Mouse (Mus musculus): ENCODE data around the gene Atxn1. TPM values are rescaled to one million over a fixed set of nuclear protein-coding genes. Genes with fewer than 3 reads are reported as not detected.

Gene Atxn1
- total and polyA plus RNA-seq, 3 experiments = 7.5 to 30.1 (median 27.3) TPM

DNA sequence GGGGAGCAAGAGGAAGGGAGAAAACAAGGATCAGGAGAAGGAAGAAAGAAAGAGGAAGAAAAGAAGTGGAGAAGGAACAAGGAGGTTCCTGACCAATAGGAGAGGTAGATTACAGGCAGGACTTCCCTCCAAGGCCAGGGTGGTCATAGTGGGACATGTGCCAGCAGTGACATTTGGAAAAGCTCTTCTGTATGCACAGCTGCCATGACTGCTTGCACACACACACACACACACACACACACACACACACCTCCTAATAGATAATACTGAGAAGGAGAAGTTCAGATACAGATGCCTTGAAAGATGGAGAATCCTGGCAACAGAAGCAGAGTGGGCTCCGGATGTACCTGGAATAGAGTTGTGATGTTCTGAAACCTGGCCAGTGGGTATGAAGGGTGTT is 189.3 kb downstream of the Atxn1 start:
- intact Hi-C loops (cut with DNase I) = no loop called here
- H3K9ac ChIP-seq (ENCODE audit: low read depth, low read length) = no peak overlapping the region

DNA sequence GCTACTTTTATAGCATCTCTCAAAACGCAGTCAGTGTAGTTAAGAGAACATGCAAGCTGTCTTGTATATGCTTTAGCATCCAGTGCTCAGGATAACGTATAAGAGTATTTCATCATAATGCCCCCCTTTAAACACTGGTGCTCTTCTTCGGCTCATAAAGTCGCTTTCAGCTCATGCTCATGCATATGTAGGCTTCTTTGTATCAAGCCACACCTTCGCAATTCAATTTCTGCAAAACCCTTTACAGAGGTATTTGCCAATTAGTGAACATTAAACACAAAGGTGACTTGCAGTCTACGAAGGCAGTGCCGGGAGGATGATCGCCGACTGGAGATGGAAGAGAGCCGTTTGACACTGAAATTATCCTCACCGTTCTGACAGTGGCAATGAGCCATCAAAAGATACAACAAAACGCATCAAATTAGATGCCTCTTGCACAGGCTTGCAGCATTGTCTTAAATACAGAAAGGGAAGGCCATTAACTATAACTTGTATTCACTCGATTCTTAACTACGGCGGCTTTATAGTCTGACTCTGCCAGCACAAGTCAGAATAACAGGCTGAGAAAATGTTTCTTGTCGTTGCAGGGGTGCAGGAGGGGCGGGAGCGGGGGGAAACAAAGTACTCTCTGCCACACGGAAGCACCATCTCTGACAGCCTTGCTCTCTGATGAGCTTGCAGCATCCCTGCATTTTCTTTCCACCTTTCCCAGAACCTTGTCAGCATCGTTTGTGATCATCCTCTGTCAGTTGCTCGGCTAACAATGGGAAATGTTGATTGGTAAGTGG is 191.2 kb downstream of the Atxn1 start:
- no peak for DNase-seq
- no peak for TF ChIP-seq EP300 (IDR thresholded peaks at IDR 0.05; ENCODE audit: insufficient read depth, low read depth, low read length)
- no peak for TF ChIP-seq CTCF (IDR thresholded peaks at IDR 0.05)
- TF ChIP-seq POLR2A (IDR thresholded peaks at IDR 0.05; ENCODE audit: insufficient read depth, low read depth, low read length) = no peak
- H3K4me3 ChIP-seq = no peak overlapping the region
- no peaks in the 10 kb centered on the region for H3K36me3 ChIP-seq (ENCODE audit: control insufficient read depth, insufficient read depth, low read length)
- no peaks in the 10 kb centered on the region for H3K4me1 ChIP-seq (ENCODE audit: control insufficient read depth, insufficient read depth, low read length)
- H3K27ac ChIP-seq = no peak overlapping the region
- H3K27me3 ChIP-seq (ENCODE audit: control insufficient read depth, insufficient read depth, low read length) = no peaks in the 10 kb centered on the region
- H3K9ac ChIP-seq (ENCODE audit: low read depth, low read length) = no peak overlapping the region
- no peaks in the 10 kb centered on the region for H3K79me2 ChIP-seq (replicated peaks; ENCODE audit: control insufficient read depth, insufficient read depth, low read length)
- 88% methylated on average over 21 of the region's 21 CpGs for WGBS
- intact Hi-C loops (cut with DNase I) = no loop called here

More for the DNA sequence above, 189.3 kb downstream of the Atxn1 start:
- no peaks in the 10 kb centered on the region for H3K4me1 ChIP-seq (ENCODE audit: control insufficient read depth, insufficient read depth, low read length)
- H3K27me3 ChIP-seq (ENCODE audit: control insufficient read depth, insufficient read depth, low read length) = no peaks in the 10 kb centered on the region
- H3K79me2 ChIP-seq (replicated peaks; ENCODE audit: control insufficient read depth, insufficient read depth, low read length) = no peaks in the 10 kb centered on the region
- no peak for DNase-seq
- no peak overlapping the region for H3K27ac ChIP-seq
- WGBS = 57% methylated on average over 1 of the region's 1 CpGs
- TF ChIP-seq POLR2A (IDR thresholded peaks at IDR 0.05; ENCODE audit: insufficient read depth, low read depth, low read length) (no peak), CTCF (IDR thresholded peaks at IDR 0.05) (no peak), EP300 (IDR thresholded peaks at IDR 0.05; ENCODE audit: insufficient read depth, low read depth, low read length) (no peak)
- H3K36me3 ChIP-seq (ENCODE audit: control insufficient read depth, insufficient read depth, low read length) = no peaks in the 10 kb centered on the region
- no peak overlapping the region for H3K4me3 ChIP-seq

DNA sequence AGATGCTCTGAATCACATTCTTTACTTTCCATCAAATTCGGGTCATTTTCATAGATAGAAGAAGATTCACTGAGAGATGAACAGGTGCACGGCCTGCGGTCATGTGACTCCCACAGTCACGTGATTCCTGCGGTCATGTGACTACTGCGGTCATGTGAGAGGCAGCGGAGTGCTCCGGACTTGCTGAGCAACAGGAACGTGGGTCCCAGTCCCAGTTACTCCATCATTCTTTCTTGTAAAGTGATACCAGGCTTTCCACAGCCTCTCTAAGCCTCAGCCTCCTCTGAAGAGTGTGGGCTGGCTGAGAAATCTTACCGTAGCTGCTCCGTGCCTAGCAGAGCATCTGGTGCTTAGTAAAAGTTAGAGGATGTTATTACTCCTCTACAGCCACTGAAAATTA is 195.1 kb downstream of the Atxn1 start:
- no peak overlapping the region for H3K4me3 ChIP-seq
- WGBS = 94% methylated on average over 11 of the region's 11 CpGs
- no peak for DNase-seq
- H3K27me3 ChIP-seq (ENCODE audit: control insufficient read depth, insufficient read depth, low read length) = no peaks in the 10 kb centered on the region
- intact Hi-C loops (cut with DNase I) = no loop called here
- no peak overlapping the region for H3K27ac ChIP-seq
- H3K79me2 ChIP-seq (replicated peaks; ENCODE audit: control insufficient read depth, insufficient read depth, low read length) = no peaks in the 10 kb centered on the region
- TF ChIP-seq POLR2A (IDR thresholded peaks at IDR 0.05; ENCODE audit: insufficient read depth, low read depth, low read length) (no peak), CTCF (IDR thresholded peaks at IDR 0.05) (no peak), EP300 (IDR thresholded peaks at IDR 0.05; ENCODE audit: insufficient read depth, low read depth, low read length) (no peak)
- H3K4me1 ChIP-seq (ENCODE audit: control insufficient read depth, insufficient read depth, low read length) = no peaks in the 10 kb centered on the region
- H3K9ac ChIP-seq (ENCODE audit: low read depth, low read length) = no peak overlapping the region
- no peaks in the 10 kb centered on the region for H3K36me3 ChIP-seq (ENCODE audit: control insufficient read depth, insufficient read depth, low read length)

DNA sequence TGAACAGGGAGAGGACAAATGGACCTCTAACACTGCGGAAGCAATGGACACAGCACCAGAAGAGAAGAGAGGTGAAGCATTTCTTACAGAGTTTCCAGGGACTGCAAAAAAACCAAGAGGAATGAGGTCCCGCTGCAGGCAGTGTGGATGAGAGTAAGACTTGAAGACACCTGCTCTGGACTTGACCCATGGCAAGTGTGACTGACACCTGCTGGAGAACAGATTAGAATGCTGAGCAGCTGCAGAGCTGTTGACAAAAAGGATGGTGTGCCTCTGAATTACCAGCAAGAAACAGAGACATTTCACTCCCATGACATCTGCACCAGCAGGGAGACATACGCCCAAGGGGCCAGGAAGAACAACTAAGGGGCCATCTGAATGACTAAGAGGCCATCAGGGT is 196.6 kb downstream of the Atxn1 start:
- Histone ChIP-seq H3K4me1 (ENCODE audit: control insufficient read depth, insufficient read depth, low read length) (no peaks in the 10 kb centered on the region), H3K27ac (no peak overlapping the region), H3K4me3 (no peak overlapping the region), H3K36me3 (ENCODE audit: control insufficient read depth, insufficient read depth, low read length) (no peaks in the 10 kb centered on the region), H3K9ac (ENCODE audit: low read depth, low read length) (no peak overlapping the region), H3K27me3 (ENCODE audit: control insufficient read depth, insufficient read depth, low read length) (no peaks in the 10 kb centered on the region), H3K79me2 (replicated peaks; ENCODE audit: control insufficient read depth, insufficient read depth, low read length) (no peaks in the 10 kb centered on the region)
- intact Hi-C loops (cut with DNase I) = no loop called here
- TF ChIP-seq POLR2A (IDR thresholded peaks at IDR 0.05; ENCODE audit: insufficient read depth, low read depth, low read length) (no peak), CTCF (IDR thresholded peaks at IDR 0.05) (no peak), EP300 (IDR thresholded peaks at IDR 0.05; ENCODE audit: insufficient read depth, low read depth, low read length) (no peak)
- no peak for DNase-seq
- 97% methylated on average over 3 of the region's 3 CpGs for WGBS

DNA sequence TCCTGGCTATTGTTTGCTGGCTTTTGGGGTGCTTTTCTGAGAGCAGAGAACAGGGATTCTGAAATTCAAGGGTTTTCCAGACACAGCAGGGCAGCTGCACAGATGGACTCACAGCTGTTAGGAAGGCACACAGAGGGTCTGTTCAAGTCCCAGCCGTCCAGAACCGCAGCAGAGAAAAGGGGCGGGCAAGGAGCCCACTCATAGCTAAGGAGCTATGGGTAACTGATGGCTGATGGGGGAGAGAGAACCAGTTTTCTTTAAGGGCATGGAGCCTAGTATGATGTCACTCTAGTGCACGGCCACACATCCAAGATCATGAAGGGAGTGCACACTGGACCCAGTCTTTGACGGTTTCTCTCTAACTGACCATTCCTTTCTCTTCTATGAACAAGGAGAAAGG is 200.5 kb downstream of the Atxn1 start:
- Histone ChIP-seq H3K79me2 (replicated peaks; ENCODE audit: control insufficient read depth, insufficient read depth, low read length) (no peaks in the 10 kb centered on the region), H3K4me3 (no peak overlapping the region), H3K4me1 (ENCODE audit: control insufficient read depth, insufficient read depth, low read length) (peaks cover 1% of the 10 kb centered on the region; the same call in 1 of the 2 replicates), H3K27me3 (ENCODE audit: control insufficient read depth, insufficient read depth, low read length) (no peaks in the 10 kb centered on the region), H3K36me3 (ENCODE audit: control insufficient read depth, insufficient read depth, low read length) (no peaks in the 10 kb centered on the region; the same call in 1 of the 2 replicates), H3K9ac (ENCODE audit: low read depth, low read length) (no peak overlapping the region), H3K27ac (no peak overlapping the region)
- no peak for DNase-seq
- TF ChIP-seq POLR2A (IDR thresholded peaks at IDR 0.05; ENCODE audit: insufficient read depth, low read depth, low read length) (no peak), CTCF (IDR thresholded peaks at IDR 0.05) (no peak), EP300 (IDR thresholded peaks at IDR 0.05; ENCODE audit: insufficient read depth, low read depth, low read length) (no peak)
- 64% methylated on average over 5 of the region's 5 CpGs for WGBS
- intact Hi-C loops (cut with DNase I) = no loop called here

DNA sequence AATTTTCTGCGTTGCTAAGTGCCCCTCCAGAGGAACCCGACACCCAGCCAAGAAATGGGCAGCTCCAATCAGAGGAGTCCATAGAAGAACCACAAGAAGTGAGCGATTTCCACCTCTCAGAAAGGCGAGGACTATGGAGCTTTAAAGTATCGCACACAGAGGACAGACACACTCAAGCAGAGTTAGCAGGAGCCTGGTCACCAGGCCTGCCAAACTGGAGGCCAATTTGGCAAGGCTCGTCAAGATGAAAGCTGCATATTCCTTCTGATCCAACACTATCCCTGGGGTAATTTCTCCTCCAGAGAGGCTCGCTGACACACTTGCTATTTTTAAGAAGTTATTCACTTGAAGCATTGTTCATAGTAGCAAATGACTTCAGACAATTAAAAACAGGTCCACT is 202.5 kb downstream of the Atxn1 start:
- 51% methylated on average over 7 of the region's 7 CpGs for WGBS
- H3K4me3 ChIP-seq = no peak overlapping the region
- H3K9ac ChIP-seq (ENCODE audit: low read depth, low read length) = no peak overlapping the region
- H3K79me2 ChIP-seq (replicated peaks; ENCODE audit: control insufficient read depth, insufficient read depth, low read length) = no peaks in the 10 kb centered on the region
- TF ChIP-seq EP300 (IDR thresholded peaks at IDR 0.05; ENCODE audit: insufficient read depth, low read depth, low read length) (no peak), POLR2A (IDR thresholded peaks at IDR 0.05; ENCODE audit: insufficient read depth, low read depth, low read length) (no peak), CTCF (IDR thresholded peaks at IDR 0.05) (no peak)
- no peaks in the 10 kb centered on the region; the same call in 1 of the 2 replicates for H3K36me3 ChIP-seq (ENCODE audit: control insufficient read depth, insufficient read depth, low read length)
- intact Hi-C loops (cut with DNase I) = no loop called here
- H3K27ac ChIP-seq = peak overlapping the region; percentile 67
- H3K4me1 ChIP-seq (ENCODE audit: control insufficient read depth, insufficient read depth, low read length) = peaks cover 1% of the 10 kb centered on the region; the same call in 1 of the 2 replicates
- no peaks in the 10 kb centered on the region for H3K27me3 ChIP-seq (ENCODE audit: control insufficient read depth, insufficient read depth, low read length)
- peak; percentile 54 to 72 for DNase-seq

All from heart, adult 2 months (tissue).